Mouse (Mus musculus) frontal cortex, adult 2 months (tissue): Measurements from ENCODE around the gene Car15. TPM values are rescaled to one million over a fixed set of nuclear protein-coding genes. Genes with fewer than 3 reads are reported as not detected.

ENCODE experiments used
- DNase-seq, 2 experiments: peaks; one replicate each; pipeline ENCODE4 v3.0.0; 2022; ENCODE audit warnings: low spot score in 1 of 2; ENCODE audit errors: extremely low spot score in 1 of 2
- polyA plus RNA-seq: library from polyadenylated mRNA; depleted of rRNA; stranded (reverse); fragments of >200 nt; gene quantifications from 2 replicates; pipeline ENCODE4 v1.2.3, GENCODE M21; 2012; rRNA removed

Gene Car15
- polyA plus RNA-seq: 16.3 and 19.9 TPM in 2 replicates

DNA sequence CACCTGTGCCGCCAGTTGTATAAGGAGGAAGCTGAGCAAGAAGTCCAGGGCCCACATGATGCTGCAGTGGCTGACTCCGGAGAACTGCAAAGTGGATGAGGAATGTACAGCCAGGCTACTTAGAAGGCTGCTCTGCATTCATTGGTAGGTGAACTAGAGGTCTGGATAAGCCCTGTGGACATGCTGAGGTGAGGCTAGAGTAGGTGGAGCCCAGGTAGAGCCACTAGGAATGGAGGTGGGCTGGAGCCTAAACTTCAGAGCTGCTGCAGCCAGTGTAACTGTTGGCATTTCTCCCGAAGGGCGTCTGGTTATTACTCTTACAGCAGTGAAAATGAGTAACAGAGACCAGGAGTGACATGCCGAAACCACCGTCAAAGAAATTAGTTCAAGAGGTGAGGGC, at the start of gene Car15:
TSS of gene Car15 (minus strand) at position 314 of the 400 bp plus-strand sequence.
- no peak for DNase-seq

DNA sequence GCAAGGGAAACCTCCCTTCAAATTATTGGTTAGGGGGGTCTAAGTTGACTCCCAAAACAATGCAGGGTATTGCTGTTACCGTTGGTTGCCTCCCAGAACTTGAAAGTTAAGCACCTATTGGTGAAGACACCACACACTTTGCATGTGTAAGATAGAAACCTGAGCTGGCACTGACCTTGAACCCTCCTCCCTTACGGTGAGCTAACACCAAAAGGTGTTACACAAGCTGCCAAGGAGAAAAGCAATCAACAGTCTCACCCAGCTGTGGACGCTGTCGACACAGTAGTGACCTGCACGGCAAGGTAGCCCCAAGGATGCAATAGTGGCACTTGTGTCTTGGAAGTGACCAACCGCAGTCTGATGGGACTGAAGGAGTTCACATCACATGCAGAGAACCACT, 46.0 kb upstream of the Car15 start:
- no peak for DNase-seq

DNA sequence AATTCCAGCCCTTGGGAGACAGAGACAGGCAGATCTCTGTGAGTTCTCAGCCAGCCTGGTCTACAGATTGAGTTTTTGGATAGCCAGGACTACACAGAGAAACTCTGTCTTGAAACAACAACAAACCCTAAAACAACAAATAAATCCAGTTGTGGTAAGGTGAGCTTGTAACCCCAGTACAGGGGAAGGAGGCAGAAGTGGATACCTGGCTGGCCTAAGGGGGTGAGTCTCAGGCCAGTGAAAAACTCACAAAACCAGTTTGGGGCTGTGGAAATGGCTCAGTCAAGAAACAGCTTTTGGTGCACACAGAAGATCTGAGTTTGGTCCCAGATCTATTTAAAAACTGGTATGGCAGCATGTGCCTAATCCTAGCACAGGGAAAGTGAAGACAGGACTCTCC, 44.0 kb upstream of the Car15 start:
- no peak for DNase-seq

DNA sequence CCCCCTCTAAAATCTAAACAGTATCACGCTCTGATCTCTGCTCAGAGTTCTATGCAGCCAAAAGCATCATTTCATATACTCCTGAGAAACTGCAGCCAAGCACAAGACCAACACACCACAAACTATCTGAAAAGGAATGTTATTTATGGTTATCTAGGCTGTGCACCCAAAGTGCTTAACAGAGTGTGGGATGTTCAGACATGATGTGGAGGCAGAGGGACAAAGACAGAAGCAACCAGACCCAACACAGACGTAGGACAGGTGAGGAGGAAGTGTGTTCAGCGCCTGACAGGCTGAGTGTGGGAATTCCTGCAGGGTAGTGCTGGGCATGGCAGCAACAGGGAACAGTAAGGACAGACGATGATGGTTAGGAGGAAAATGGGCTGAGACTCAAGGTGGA, 41.4 kb upstream of the Car15 start:
- no peak for DNase-seq

DNA sequence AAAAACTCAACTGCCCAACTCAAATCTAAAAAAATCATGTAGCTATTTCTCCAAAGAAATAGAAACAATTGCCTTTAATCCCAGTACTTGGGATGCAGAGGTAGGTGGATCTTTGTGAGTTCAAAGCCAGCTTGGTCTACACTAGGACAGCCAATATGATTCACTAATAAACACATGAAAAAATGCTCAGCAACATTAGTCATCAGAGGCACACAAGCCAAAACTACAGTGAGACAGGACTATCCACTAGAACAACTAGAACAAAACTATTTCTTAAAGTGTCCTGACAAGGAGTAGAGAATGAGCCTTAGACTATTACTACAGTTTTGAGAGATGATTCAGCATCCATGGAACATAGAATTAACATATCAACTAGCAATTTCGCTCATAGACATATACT, 37.9 kb upstream of the Car15 start:
- no peak for DNase-seq

DNA sequence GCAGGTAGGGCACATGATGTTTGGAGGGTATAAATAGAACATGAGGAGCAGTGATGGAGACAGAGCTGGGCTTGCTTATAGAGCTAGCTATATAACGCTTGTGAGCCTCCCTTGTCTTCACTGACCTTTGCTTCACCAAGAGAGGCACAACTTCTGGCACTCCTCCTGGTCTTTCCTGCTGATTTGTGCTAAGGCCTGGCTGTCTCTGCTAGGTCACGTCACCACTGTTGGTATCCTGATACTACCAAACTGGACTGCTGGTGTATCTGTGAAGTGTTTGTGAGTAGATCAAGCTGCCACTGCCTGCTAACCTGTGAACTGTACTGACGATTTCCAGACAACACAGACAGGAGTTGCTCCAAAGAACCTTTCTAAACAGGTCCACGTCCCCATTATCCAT, 37.0 kb upstream of the Car15 start:
- DNase-seq: no peak

DNA sequence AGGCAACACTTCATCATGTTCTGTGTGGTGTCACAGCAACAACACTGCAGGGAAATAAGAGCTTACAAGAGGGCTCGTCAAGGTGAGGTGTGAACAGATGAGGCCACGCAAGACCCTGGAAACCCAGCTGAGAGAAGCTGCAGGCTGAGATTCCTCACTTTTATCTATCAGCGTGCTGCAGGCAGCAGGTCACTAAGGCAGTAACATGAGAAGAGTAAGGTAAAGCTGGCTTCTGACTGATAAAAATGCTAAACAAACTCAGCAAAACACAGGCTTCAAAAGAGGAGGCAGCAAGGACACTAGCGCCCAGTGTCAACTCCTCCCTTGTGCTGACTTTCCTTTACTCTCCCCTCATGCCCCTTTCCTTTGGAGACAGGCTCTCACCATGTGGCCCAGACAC, 34.8 kb upstream of the Car15 start:
- DNase-seq: no peak

DNA sequence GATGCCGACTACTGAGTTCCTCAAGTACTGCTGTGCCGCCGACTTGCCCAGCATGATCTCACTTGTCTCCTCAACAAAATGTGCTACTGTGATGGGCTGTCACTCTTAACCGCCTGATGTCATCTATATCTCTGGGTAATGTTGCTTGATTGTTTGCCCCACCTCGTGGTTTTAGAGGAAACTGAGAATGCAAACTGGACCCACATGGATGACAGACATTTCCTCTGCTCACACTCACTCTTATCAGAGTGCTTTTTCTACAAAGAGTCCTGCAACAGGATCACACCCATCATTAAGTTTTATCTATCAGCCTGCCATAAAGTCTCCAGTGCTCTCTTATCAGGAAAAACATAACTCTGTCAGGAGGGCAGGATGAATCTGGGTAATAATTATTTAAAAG, 33.1 kb upstream of the Car15 start:
- DNase-seq: no peak

DNA sequence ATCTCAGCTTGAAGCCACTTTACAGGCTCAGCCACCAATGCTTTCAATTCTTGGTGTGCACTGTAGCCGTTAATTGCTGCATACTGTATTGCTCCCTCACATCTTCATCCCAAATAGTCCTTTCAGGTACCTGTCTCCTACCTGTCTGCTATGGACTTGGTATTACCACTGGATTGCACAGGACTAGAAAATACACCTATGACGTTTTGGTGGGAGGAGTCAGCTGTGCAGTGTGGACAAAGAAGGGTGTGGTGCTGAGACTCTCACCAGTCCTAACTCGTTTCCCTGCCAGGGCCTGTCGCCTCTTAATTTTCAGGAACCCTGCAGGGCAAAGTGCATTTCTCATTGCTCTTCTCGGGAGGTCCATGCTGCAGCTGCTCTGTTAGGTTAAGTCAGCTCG, 27.6 kb upstream of the Car15 start:
- DNase-seq: no peak

DNA sequence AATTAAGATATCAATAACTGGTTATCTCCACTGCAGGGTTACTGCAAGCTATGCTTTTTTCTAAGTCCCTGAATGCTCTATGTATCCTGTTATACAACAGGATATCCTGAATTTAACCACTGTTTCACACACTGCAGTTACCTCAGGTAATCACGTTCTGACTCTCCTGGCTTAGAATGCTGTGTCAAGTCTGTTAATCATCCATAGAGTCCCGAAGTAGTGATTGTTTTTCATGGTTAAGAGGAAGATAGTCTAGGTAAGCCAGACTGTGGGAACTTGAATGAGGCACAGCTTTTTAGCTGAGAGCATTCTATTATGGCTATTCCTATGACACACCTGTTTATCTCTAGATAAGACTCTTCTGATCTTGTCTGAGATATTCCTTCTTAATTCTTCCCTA, 27.1 kb upstream of the Car15 start:
- DNase-seq: no peak

DNA sequence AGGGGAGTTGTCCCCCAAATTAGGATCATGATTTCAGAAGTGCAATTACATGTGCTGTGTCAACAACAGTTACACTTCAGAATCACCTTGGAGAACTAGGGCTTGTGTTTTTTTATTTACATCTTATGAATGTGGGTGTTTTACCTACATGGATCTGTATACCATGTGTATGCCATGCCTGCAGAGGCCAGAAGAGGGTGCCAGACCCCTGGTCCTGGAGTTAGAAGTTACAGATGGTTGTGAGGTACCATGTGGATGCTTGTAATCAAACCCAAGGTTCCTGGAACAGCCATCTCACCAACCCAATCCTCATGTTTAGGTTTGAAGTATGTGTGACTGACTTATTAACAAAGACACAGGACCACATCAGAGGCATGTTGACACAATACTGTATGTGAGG, 20.4 kb upstream of the Car15 start:
- DNase-seq: no peak

DNA sequence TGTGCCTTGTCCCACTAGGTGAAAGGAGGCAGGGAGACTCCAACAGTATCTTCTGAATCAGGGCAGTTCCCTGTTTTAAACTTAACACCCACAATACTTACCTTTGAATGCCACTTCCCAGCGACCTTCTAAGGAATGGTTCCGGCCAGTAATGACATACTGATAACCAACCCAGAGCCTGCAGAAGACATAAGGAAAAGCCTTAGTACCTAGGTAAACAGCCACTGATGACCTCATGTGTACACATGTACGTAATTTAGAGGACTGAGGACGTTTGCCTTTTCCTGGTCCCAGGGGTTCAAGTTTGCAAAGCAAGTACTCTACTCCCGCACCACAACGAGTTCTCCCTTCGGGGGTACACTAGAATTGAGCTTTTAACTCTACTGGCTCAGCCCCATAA, 19.0 kb upstream of the Car15 start:
- DNase-seq: no peak

DNA sequence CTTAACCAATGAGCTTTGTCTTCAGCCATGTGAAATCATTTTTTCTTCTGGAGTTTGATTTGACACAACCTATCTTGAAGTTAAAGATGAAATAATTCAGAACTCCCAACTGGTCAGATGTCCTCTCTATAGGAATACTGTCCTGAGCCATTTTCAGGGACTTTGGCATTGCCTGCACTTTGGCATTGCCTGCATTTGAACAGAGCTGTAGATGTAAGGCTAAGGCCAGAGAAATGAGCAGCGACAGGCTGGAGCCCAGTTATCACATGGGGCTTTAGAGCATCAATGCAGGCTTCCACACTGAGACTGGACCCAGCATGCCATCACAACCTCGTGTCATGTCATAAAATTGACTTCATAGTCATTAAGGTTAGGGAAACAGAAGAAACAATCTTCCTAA, 15.1 kb upstream of the Car15 start:
- DNase-seq: no peak

DNA sequence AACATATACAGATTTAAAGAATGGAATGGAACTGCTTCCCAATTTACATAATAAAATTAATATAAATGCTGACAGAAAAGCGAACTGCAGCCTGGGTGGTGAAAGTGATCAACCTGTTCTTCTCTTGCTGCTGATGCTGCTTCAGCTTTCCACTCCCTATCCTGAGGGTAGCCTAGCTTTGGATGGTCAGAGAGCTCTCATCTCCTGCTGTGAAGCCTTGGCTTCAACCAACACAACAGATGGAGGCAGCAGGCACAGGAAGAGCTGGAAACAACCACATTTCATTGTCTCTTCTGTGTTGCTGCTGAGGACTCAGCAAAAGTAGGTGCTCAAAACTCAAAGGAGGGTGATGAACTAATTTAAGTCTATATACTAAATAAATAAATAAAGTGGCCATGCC, 13.7 kb upstream of the Car15 start:
- DNase-seq: no peak

DNA sequence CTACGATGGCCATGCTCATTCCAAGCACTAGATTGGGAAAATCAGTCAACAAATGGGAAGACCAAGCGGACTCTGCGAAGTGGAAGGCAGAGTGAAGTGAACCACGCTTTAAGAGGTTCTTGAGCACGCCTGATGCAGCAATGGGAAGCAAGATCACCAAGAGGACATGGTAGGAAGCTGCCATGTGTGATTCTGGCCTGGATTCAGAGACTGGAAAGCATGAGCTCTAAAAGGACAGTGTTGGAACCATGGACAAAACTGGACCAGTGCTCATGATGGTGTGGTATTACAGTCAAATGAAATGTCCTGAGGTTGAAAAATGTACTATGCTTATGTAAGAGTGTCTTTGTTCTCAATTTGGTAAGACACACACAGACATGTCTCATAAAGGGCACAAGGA, 13.2 kb upstream of the Car15 start:
- no peak for DNase-seq

DNA sequence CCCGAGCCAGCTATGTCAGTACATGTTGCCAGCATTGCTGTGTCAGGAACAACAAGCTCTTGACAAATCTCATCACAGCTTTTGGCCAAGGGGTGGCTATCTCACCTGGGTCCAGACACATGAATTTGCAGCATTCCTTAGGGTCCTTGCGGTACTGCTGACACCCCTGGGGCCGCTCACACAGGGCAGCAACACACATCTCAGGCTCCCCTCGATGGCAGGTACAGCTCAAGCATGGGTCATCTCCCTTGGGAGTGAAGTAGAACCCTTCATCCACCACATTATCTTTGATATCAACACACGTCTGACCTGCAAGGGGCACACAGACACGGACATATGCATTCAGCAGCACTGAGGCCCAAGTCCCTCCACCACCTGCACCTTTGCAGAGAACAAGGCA, 11.3 kb upstream of the Car15 start:
- no peak for DNase-seq

DNA sequence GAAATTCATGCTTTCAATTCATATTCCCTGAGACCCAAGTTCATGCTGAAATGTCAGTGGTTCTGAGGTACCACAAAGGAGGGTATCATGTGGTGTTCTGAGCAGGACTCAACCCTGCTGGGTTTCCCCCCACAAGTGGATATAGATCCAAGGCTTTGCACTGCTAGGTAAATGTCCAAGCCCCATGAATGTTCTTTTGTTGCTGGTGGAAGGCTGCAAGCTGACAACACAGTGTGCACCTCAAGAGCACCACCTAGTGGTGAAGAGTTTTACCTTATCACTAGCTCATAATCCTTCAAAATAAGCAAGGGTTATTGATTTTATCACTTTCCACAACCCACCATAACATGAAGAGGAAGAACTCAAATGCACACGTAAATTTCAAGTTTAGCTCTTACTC, 10.8 kb upstream of the Car15 start:
- peak in 1 of 2 experiments; percentile 89 for DNase-seq

DNA sequence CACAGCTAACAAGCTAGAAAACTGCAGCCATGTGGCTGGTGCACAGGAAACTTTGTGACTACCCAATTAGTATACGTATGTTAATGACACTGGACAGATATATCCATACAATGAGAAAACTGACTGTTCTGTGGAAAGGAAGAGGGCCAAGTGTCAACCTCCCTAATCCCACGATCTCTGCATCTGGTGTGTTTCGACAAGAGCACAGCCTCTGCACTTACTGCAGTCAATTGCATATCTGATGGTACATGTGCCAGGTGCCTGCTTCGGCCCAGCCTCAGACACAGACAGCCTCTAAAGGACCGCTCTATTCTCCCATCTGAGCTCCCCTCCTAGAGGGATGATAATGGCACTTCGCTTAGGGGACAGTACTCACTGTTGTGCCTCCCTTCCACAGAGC, 10.3 kb upstream of the Car15 start:
- no peak for DNase-seq

DNA sequence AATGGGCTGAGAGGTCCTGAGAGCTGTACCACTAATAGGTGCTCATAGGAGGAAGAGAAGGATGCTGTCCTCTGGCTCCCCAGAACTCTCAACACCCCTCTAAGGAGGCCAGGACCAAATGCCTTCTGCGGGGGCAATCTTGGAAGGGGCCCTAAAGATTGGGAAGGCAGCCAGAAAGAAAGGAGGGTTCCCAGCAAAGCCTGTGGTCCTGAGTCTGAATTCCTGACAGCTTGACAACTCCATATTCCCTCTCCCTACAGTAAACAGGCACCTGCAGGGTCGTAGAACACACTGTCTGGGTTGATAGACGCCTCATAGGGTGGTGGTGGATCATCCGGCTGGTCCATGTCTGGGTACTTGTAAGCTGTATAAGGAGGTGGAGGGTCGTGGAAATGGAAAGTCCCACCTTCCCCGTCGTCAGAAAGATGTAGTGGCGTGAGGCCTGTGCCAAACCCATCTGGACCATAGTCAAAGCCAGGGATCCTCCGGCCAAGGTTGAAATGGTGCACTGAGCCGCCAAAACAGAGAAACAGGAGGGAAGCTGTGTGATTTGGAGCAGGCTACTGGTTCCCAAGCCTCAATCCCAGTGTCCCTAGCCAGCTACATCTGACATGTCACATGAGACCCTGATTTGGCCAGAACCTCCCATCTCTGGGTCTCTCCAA, 5.7 kb upstream of the Car15 start:
- no peak for DNase-seq

DNA sequence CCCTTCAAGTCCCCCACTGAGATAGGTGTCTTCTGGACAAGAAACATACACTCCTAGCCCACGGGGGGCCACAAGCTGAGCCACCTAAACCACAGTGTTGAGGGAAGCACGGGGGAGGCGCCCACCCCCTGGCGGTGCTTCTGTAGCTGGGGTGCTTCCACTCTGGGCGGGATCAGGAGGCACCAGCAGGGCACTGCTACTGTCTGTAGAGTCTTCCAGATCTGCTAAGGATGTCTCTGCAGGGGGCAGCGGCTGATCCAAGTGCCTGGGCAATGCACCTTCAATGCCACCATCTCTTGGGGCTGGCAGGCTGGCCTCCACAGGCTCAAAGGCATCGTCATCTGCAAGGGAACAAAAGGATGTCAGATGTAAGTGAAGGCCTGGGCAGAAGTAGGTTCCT, 4.3 kb upstream of the Car15 start:
- no peak for DNase-seq

DNA sequence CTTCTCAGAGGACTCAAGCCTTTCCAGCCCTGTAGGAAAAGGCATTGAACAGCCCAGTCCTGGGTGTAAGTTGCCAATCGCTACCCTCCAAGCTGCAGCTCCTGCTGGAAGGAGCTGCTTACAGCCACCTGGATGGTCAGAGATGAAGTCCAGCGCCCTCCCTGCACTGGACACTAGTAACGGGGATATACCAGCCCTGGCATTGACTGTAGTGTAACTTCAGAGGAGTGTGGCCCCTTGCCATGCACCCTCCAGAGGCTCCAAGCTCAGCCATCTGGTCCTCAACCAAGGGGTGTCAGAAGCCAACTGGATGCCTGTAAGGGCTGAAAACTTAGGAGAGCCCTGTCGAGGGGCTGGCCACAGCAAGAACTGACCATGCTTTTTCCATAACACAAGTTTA, 1.8 kb upstream of the Car15 start:
- DNase-seq: no peak

DNA sequence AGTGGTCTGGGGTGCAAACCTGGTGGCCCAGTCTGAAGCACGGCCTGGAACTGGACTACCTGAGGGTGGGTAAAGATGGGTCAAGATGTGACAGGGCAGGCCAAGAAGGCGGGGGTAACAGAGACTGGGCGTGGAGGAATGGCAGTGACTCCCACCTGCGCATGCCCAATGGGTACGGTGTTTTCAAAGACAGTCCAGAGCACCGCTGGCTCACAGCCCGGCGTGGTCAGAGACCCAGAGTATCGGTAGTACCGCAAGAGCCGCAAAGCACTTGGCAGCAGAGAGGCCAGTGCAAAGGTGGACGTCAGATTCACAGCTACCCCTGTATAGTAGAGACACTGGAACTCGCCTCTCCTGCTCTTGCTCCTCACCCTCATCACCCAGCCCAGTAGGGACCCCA, 2.7 kb downstream of the Car15 start:
- no peak for DNase-seq

DNA sequence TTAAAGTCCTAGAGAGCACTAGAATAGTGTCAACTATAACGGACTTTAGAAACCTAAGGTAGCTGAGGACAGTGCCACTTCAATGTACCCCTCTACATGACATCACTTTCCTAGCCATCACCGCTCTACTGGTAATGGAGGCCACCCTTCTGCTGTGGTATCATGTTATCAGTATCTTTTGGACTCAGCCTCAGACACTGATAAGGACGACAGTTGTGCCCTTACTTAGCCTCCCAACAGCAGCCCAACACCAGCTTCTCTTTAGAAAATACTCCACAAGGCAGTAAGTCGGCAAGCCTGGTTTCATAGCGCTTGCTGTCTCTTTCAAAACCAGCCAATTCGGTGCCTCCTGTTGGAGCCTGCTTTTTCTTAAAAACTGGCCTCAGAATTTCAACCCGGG, 3.6 kb downstream of the Car15 start:
- no peak for DNase-seq
